Mouse (Mus musculus) midbrain, postnatal 0 days (tissue): ENCODE data around the gene Cntnap3. TPM values are rescaled to one million over a fixed set of nuclear protein-coding genes. Genes with fewer than 3 reads are reported as not detected.
A peak's percentile ranks its signal among the peaks of the same experiment; 100 is the strongest.
"Not testable (repeated sequence)": the region's sequence is repeated elsewhere in the genome, so short reads cannot be mapped to it uniquely, and the experiment has no call there.

Experiments used
- ATAC-seq: fragments of 200-750 bp; cut with Nextera tagmentation; 2 replicates; pipeline ENCODE4 v1.8.0; 2017; ENCODE audit warnings: moderate number of reproducible peaks, mild to moderate bottlenecking, moderate TSS enrichment, moderate library complexity; ENCODE audit not compliant: low FRiP score
- DNase-seq: peaks from one replicate; pipeline ENCODE4 v3.0.0-alpha.2; 2015; ENCODE audit warnings: low spot score
- H3K27ac ChIP-seq: fragments of 300-500 bp; sonication (generic); 2 replicates; pipeline ENCODE4 v1.5.1; 2014; ENCODE audit warnings: low read depth, mild to moderate bottlenecking, low read length, mixed read lengths
- H3K27me3 ChIP-seq: fragments of 300-500 bp; sonication (generic); 2 replicates; pipeline ENCODE4 v1.6.1; 2014; ENCODE audit warnings: low read length, control low read depth, mixed read lengths; ENCODE audit not compliant: insufficient read depth
- H3K36me3 ChIP-seq: fragments of 300-500 bp; sonication (generic); 2 replicates; pipeline ENCODE4 v1.6.1; 2014; ENCODE audit warnings: low read length, control low read depth, mixed read lengths; ENCODE audit not compliant: insufficient read depth
- H3K4me1 ChIP-seq: fragments of 300-500 bp; sonication (generic); 2 replicates; pipeline ENCODE4 v1.6.1; 2014; ENCODE audit warnings: mild to moderate bottlenecking, control low read depth, antibody characterized with exemption, low read length, mixed read lengths; ENCODE audit not compliant: insufficient read depth
- H3K4me2 ChIP-seq: fragments of 300-500 bp; sonication (generic); 2 replicates; pipeline ENCODE4 v1.6.1; 2014; ENCODE audit warnings: low read depth, mild to moderate bottlenecking, low read length, mixed read lengths; ENCODE audit not compliant: poor library complexity, severe bottlenecking
- H3K4me3 ChIP-seq: fragments of 300-500 bp; sonication (generic); 2 replicates; pipeline ENCODE4 v1.5.1; 2014; ENCODE audit warnings: low read depth, mild to moderate bottlenecking, low read length, moderate library complexity
- H3K9ac ChIP-seq: fragments of 300-500 bp; sonication (generic); replicated peaks from 2 replicates; pipeline ENCODE4 v1.6.1; 2014; ENCODE audit warnings: mild to moderate bottlenecking, low read length, moderate library complexity, mixed read lengths; ENCODE audit not compliant: poor library complexity, severe bottlenecking
- H3K9me3 ChIP-seq: fragments of 300-500 bp; sonication (generic); 2 replicates; pipeline ENCODE4 v1.6.1; 2016; ENCODE audit warnings: low read length, control low read depth
- CTCF ChIP-seq: IDR thresholded peaks from 2 replicates; pipeline ENCODE4 v1.5.1; 2016; ENCODE audit warnings: antibody characterized with exemption, mild to moderate bottlenecking
- WGBS: fragments of 180-500 bp; shearing (Covaris S2); extraction: QIAGEN DNeasy Blood & Tissue Kit; methylation state at CpG from one replicate; pipeline ENCODE4 v1.1.7; 2014; 5-methylcytosine and 5-hydroxymethylcytosine counted together
- polyA plus RNA-seq: library from polyadenylated mRNA; unstranded; fragments of >200 nt; fragmentation: Nextera tagmentation; extraction: Ambion mirVana; gene quantifications from 2 replicates; pipeline ENCODE4 v1.2.1, GENCODE M21; 2015
- total RNA-seq: library from RNA; depleted of rRNA; stranded (reverse); fragments of >200 nt; gene quantifications from 2 replicates; pipeline ENCODE4 v1.2.3, GENCODE M21; 2014; rRNA removed

The Cntnap3 gene
- total RNA-seq (1.4 and 1.7 TPM in 2 replicates), polyA plus RNA-seq (1.1 TPM in 2 replicates)

GRCm38 (mm10) chr13:64903585-64904208 lies at the start of gene Cntnap3:
Gene Cntnap3, minus strand, starts transcription at chr13:64903955.
- DNase-seq (peak; percentile 76), ATAC-seq (peak; percentile 94)
- Histone ChIP-seq H3K27ac (no peak within 1 kb of the TSS), H3K27me3 (no peaks in the 10 kb centered on the region), H3K9me3 (no peaks in the 10 kb centered on the region), H3K9ac (peak within 1 kb of the TSS; percentile 33; the same call in 1 of the 2 replicates), H3K36me3 (no peaks in the 10 kb centered on the region), H3K4me3 (peak within 1 kb of the TSS; percentile 32), H3K4me1 (no peaks in the 10 kb centered on the region), H3K4me2 (peak within 1 kb of the TSS; percentile 54)
- WGBS, result 8% methylated on average over 16 of the region's 16 CpGs
- peak; percentile 84 for TF ChIP-seq CTCF

- Histone ChIP-seq H3K27ac (no peak within 1 kb of the TSS), H3K9ac (no peak within 1 kb of the TSS), H3K9me3 (no peaks in the 10 kb centered on the region), H3K27me3 (no peaks in the 10 kb centered on the region), H3K4me1 (no peaks in the 10 kb centered on the region), H3K4me2 (no peak within 1 kb of the TSS), H3K36me3 (no peaks in the 10 kb centered on the region), H3K4me3 (no peak within 1 kb of the TSS)
- WGBS, result 55% methylated on average over 1 of the region's 1 CpGs
- DNase-seq, result no peak
- TF ChIP-seq CTCF, result no peak
- ATAC-seq, result no peak
These were observed 13.4 kb upstream of the Cntnap3 start, which contains the start of gene Spata31 for GRCm38 (mm10) chr13:64917191-64917590. Gene Spata31, plus strand, starts transcription at chr13:64917406.

GRCm38 (mm10) chr13:64903132-64903531 lies 623 bp downstream of the Cntnap3 start:
- no peaks in the 10 kb centered on the region for H3K27me3 ChIP-seq
- no peaks in the 10 kb centered on the region for H3K9me3 ChIP-seq
- no peak for TF ChIP-seq CTCF
- H3K9ac ChIP-seq, result peak overlapping the region; percentile 8; the same call in 1 of the 2 replicates
- no peaks in the 10 kb centered on the region for H3K4me1 ChIP-seq
- DNase-seq, result no peak
- WGBS, result 32% methylated on average over 1 of the region's 1 CpGs
- no peak overlapping the region for H3K4me2 ChIP-seq
- H3K27ac ChIP-seq, result no peak overlapping the region
- no peak overlapping the region for H3K4me3 ChIP-seq
- H3K36me3 ChIP-seq, result no peaks in the 10 kb centered on the region
- ATAC-seq, result no peak

GRCm38 (mm10) chr13:64865397-64865796 lies 38.4 kb downstream of the Cntnap3 start:
- 92% methylated on average over 3 of the region's 3 CpGs for WGBS
- no peak overlapping the region for H3K27ac ChIP-seq
- TF ChIP-seq CTCF, result no peak
- H3K9ac ChIP-seq, result no peak overlapping the region
- H3K9me3 ChIP-seq, result no peaks in the 10 kb centered on the region
- no peaks in the 10 kb centered on the region for H3K27me3 ChIP-seq
- H3K4me1 ChIP-seq, result no peaks in the 10 kb centered on the region
- ATAC-seq (no peak), DNase-seq (no peak)
- no peaks in the 10 kb centered on the region for H3K36me3 ChIP-seq
- H3K4me3 ChIP-seq, result no peak overlapping the region
- no peak overlapping the region for H3K4me2 ChIP-seq

DNA sequence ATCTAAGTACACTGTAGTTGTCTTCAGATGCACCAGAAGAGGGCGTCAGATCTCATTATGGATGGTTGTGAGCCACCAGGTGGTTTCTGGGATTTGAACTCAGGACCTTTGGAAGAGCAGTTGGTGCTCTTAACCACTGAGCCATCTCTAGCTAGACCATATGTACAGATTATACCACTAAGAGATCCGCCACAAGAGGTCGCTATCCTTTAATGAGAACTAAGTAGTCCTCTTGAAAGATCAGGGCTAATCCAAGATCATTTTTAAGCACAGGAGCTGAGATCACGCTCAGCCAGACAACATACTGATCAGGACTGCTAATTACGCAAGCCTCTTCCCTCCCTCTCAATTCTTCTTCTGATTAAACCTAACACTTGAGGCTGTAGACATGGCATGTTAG lies 78.9 kb downstream of the Cntnap3 start:
- not testable (repeated sequence) for H3K9ac ChIP-seq, ATAC-seq, H3K4me1 ChIP-seq, H3K27me3 ChIP-seq, DNase-seq, H3K36me3 ChIP-seq, H3K9me3 ChIP-seq, H3K27ac ChIP-seq, H3K4me3 ChIP-seq, H3K4me2 ChIP-seq
- WGBS, result 48% methylated on average over 5 of the region's 5 CpGs

GRCm38 (mm10) chr13:64745383-64745782 lies 158.4 kb downstream of the Cntnap3 start:
- Histone ChIP-seq H3K4me1 (no peaks in the 10 kb centered on the region), H3K27ac (no peak overlapping the region), H3K4me2 (no peak overlapping the region), H3K9me3 (no peaks in the 10 kb centered on the region), H3K4me3 (no peak overlapping the region), H3K36me3 (no peaks in the 10 kb centered on the region), H3K9ac (no peak overlapping the region), H3K27me3 (no peaks in the 10 kb centered on the region)
- DNase-seq (no peak), ATAC-seq (no peak)
- no peak for TF ChIP-seq CTCF
- WGBS, result 80% methylated on average over 3 of the region's 3 CpGs
